Mouse (Mus musculus): ENCODE results near the gene Emc1. TPM values are rescaled to one million over a fixed set of nuclear protein-coding genes. Genes with fewer than 3 reads are reported as not detected.
A peak's percentile ranks its signal among the peaks of the same experiment; 100 is the strongest.
"Not testable (repeated sequence)": the region's sequence is repeated elsewhere in the genome, so short reads cannot be mapped to it uniquely, and the experiment has no call there.

The Emc1 gene
- polyA plus RNA-seq, 1 experiment from 2014 or later: 25.8 TPM

DNA sequence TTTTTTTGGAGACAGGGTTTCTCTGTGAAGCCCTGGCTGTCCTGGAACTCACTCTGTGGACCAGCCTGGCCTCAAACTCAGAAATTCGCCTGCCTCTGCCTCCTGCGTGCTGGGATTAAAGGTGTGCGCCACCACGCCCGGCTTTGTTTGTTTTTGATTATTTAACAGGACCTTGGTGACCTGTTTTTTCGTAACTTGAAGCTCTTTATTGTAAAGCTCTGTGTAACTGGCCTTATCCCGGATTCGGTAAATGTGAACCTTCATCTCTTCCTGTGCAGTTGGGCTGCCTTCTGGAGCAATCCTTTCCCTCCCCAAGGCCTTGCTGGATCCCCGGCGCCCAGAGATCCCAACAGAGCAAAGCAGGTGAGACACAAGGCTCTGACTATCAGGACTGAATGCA, 21.1 kb downstream of the Emc1 start:
- no peak overlapping the region for H3K9ac ChIP-seq (ENCODE audit: low read depth, low read length)
- ATAC-seq (ENCODE audit: low FRiP score, low TSS enrichment): no peak
- 89% methylated on average over 10 of the region's 10 CpGs for WGBS
- no peak overlapping the region for H3K4me3 ChIP-seq (ENCODE audit: low read length)
- no peaks in the 10 kb centered on the region for H3K27me3 ChIP-seq (ENCODE audit: control insufficient read depth, insufficient read depth, low read length)
- no peak overlapping the region for H3K4me2 ChIP-seq (replicated peaks; ENCODE audit: low read depth, low read length)
- no peaks in the 10 kb centered on the region for H3K9me3 ChIP-seq (ENCODE audit: control insufficient read depth, low read length)
- H3K4me1 ChIP-seq (ENCODE audit: control insufficient read depth, insufficient read depth, low read length): no peaks in the 10 kb centered on the region
- H3K27ac ChIP-seq (ENCODE audit: low read depth, low read length): no peak overlapping the region
- peaks cover 83% of the 10 kb centered on the region for H3K36me3 ChIP-seq (ENCODE audit: control insufficient read depth, insufficient read depth, low read length)

DNA sequence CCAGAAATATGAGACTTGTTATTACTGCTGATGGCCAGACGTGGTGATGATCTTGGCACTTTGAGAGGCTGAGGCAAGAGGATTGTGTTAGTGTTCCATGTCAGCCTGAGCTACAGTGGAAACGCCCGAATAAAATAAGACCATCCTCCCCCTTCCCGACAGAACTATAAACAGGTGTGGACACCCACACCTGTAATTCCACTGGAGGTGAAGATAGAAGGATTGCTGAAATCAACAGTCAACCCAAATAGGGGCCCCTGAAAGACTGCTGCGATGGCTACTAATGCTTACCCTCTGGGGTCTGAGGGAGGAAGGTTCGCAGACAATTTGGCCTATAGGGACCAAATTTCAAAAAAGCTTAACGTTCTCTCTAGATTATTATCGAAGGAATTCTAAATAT, 27.3 kb downstream of the Emc1 start:
- peak overlapping the region; percentile 93 for H3K4me3 ChIP-seq (ENCODE audit: low read length)
- H3K27ac ChIP-seq (ENCODE audit: low read depth, low read length): peak overlapping the region; percentile 70; the same call in 1 of the 2 replicates
- H3K9me3 ChIP-seq (ENCODE audit: control insufficient read depth, low read length): no peaks in the 10 kb centered on the region
- H3K9ac ChIP-seq (ENCODE audit: low read depth, low read length): peak overlapping the region; percentile 86
- peak overlapping the region; percentile 61 for H3K4me2 ChIP-seq (replicated peaks; ENCODE audit: low read depth, low read length)
- 12% methylated on average over 8 of the region's 8 CpGs for WGBS
- peaks cover 27% of the 10 kb centered on the region for H3K36me3 ChIP-seq (ENCODE audit: control insufficient read depth, insufficient read depth, low read length)
- peaks cover 14% of the 10 kb centered on the region for H3K4me1 ChIP-seq (ENCODE audit: control insufficient read depth, insufficient read depth, low read length)
- no peaks in the 10 kb centered on the region for H3K27me3 ChIP-seq (ENCODE audit: control insufficient read depth, insufficient read depth, low read length)
- no peak for ATAC-seq (ENCODE audit: low FRiP score, low TSS enrichment)

GRCm38 (mm10) chr4:139380207-139380748, 27.9 kb downstream of the Emc1 start:
- Histone ChIP-seq H3K4me2 (replicated peaks; ENCODE audit: low read depth, low read length) (peak overlapping the region; percentile 61), H3K4me1 (ENCODE audit: control insufficient read depth, insufficient read depth, low read length) (peaks cover 14% of the 10 kb centered on the region), H3K27me3 (ENCODE audit: control insufficient read depth, insufficient read depth, low read length) (no peaks in the 10 kb centered on the region), H3K4me3 (ENCODE audit: low read length) (peak overlapping the region; percentile 93), H3K9me3 (ENCODE audit: control insufficient read depth, low read length) (no peaks in the 10 kb centered on the region), H3K9ac (ENCODE audit: low read depth, low read length) (peak overlapping the region; percentile 86), H3K36me3 (ENCODE audit: control insufficient read depth, insufficient read depth, low read length) (peaks cover 21% of the 10 kb centered on the region), H3K27ac (ENCODE audit: low read depth, low read length) (peak overlapping the region; percentile 70; the same call in 1 of the 2 replicates)
- peak; percentile 99 for ATAC-seq (ENCODE audit: low FRiP score, low TSS enrichment)
- WGBS: under 1% methylated on average over 51 of the region's 54 CpGs

GRCm38 (mm10) chr4:139380775-139381451, 28.5 kb downstream of the Emc1 start:
- WGBS: 3% methylated on average over 35 of the region's 44 CpGs
- ATAC-seq (ENCODE audit: low FRiP score, low TSS enrichment): no peak; the same call in 1 of the 2 replicates
- H3K9ac ChIP-seq (ENCODE audit: low read depth, low read length): peak overlapping the region; percentile 86

DNA sequence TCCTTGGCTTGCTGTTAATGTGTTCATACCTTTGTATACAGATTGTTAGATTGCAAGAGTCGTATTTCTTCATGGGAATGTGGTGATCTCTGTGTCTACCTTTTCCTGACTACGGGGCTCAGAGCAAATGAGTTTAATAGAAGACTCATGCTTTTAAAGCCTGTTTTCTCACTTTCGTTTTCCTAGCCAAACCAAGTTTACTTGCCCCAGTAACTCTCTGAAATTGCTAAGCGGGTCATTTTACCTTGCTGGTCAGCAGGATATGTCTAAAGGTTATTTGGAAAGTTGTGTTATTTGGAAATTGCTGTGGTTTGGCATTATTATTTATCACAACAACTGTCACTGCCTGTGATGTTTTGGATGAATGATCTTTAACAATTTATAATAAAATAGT, 29.1 kb downstream of the Emc1 start:
- Histone ChIP-seq H3K9me3 (ENCODE audit: control insufficient read depth, low read length) (no peaks in the 10 kb centered on the region), H3K36me3 (ENCODE audit: control insufficient read depth, insufficient read depth, low read length) (peaks cover 11% of the 10 kb centered on the region; the same call in 1 of the 2 replicates), H3K4me3 (ENCODE audit: low read length) (peak overlapping the region; percentile 93), H3K27ac (ENCODE audit: low read depth, low read length) (no peak overlapping the region), H3K9ac (ENCODE audit: low read depth, low read length) (peak overlapping the region; percentile 86; the same call in 1 of the 2 replicates), H3K27me3 (ENCODE audit: control insufficient read depth, insufficient read depth, low read length) (no peaks in the 10 kb centered on the region), H3K4me1 (ENCODE audit: control insufficient read depth, insufficient read depth, low read length) (peaks cover 14% of the 10 kb centered on the region), H3K4me2 (replicated peaks; ENCODE audit: low read depth, low read length) (peak overlapping the region; percentile 48)
- no peak for ATAC-seq (ENCODE audit: low FRiP score, low TSS enrichment)
- WGBS: 51% methylated on average over 4 of the region's 4 CpGs

More at GRCm38 (mm10) chr4:139380775-139381451, 28.5 kb downstream of the Emc1 start:
- no peaks in the 10 kb centered on the region for H3K9me3 ChIP-seq (ENCODE audit: control insufficient read depth, low read length)
- peaks cover 15% of the 10 kb centered on the region for H3K36me3 ChIP-seq (ENCODE audit: control insufficient read depth, insufficient read depth, low read length)
- H3K4me3 ChIP-seq (ENCODE audit: low read length): peak overlapping the region; percentile 93
- peak overlapping the region; percentile 47; the same call in 1 of the 2 replicates for H3K27ac ChIP-seq (ENCODE audit: low read depth, low read length)
- no peaks in the 10 kb centered on the region for H3K27me3 ChIP-seq (ENCODE audit: control insufficient read depth, insufficient read depth, low read length)
- H3K4me2 ChIP-seq (replicated peaks; ENCODE audit: low read depth, low read length): peak overlapping the region; percentile 48
- H3K4me1 ChIP-seq (ENCODE audit: control insufficient read depth, insufficient read depth, low read length): peaks cover 14% of the 10 kb centered on the region

DNA sequence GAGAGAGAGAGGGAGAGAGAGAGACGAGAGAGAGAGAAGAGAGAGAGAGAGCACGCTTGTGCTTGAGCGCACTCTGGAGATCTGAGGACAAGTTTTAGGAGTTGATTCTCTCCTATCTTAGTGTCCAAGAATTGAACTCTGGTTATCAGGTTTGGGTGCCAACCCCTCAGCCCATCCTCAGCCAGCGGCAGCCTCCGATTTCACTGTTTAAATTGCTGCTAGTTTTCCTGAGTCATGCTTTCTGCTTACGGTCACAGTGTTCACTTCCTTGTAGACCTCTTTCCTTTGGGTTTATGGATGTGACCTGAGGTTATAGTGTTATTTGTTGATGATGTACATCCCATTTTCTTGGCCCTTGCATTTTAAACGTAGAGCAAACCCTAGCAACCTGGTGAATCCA, 29.8 kb downstream of the Emc1 start:
- WGBS: 81% methylated on average over 7 of the region's 7 CpGs
- Histone ChIP-seq H3K27ac (ENCODE audit: low read depth, low read length) (no peak overlapping the region), H3K27me3 (ENCODE audit: control insufficient read depth, insufficient read depth, low read length) (no peaks in the 10 kb centered on the region), H3K9me3 (ENCODE audit: control insufficient read depth, low read length) (no peaks in the 10 kb centered on the region), H3K36me3 (ENCODE audit: control insufficient read depth, insufficient read depth, low read length) (peaks cover 4% of the 10 kb centered on the region; the same call in 1 of the 2 replicates), H3K4me1 (ENCODE audit: control insufficient read depth, insufficient read depth, low read length) (peaks cover 14% of the 10 kb centered on the region), H3K9ac (ENCODE audit: low read depth, low read length) (no peak overlapping the region), H3K4me2 (replicated peaks; ENCODE audit: low read depth, low read length) (no peak overlapping the region), H3K4me3 (ENCODE audit: low read length) (no peak overlapping the region; the same call in 1 of the 2 replicates)
- no peak for ATAC-seq (ENCODE audit: low FRiP score, low TSS enrichment)

- not testable (repeated sequence) for H3K27me3 ChIP-seq (ENCODE audit: control insufficient read depth, insufficient read depth, low read length); H3K9me3 ChIP-seq (ENCODE audit: control insufficient read depth, low read length); H3K4me1 ChIP-seq (ENCODE audit: control insufficient read depth, insufficient read depth, low read length); H3K9ac ChIP-seq (ENCODE audit: low read depth, low read length); H3K4me2 ChIP-seq (replicated peaks; ENCODE audit: low read depth, low read length); H3K4me3 ChIP-seq (ENCODE audit: low read length); H3K27ac ChIP-seq (ENCODE audit: low read depth, low read length); ATAC-seq (ENCODE audit: low FRiP score, low TSS enrichment)
- peaks cover 15% of the 10 kb centered on the region for H3K36me3 ChIP-seq (ENCODE audit: control insufficient read depth, insufficient read depth, low read length)
- 93% methylated on average over 5 of the region's 5 CpGs for WGBS
Observed at GRCm38 (mm10) chr4:139385841-139386240, 33.5 kb downstream of the Emc1 start.

- no peak overlapping the region for H3K9ac ChIP-seq (ENCODE audit: low read depth, low read length)
- 57% methylated on average over 6 of the region's 6 CpGs for WGBS
- no peak overlapping the region for H3K4me3 ChIP-seq (ENCODE audit: low read length)
- peaks cover 25% of the 10 kb centered on the region for H3K36me3 ChIP-seq (ENCODE audit: control insufficient read depth, insufficient read depth, low read length)
- no peaks in the 10 kb centered on the region for H3K27me3 ChIP-seq (ENCODE audit: control insufficient read depth, insufficient read depth, low read length)
- H3K27ac ChIP-seq (ENCODE audit: low read depth, low read length): no peak overlapping the region
- ATAC-seq (ENCODE audit: low FRiP score, low TSS enrichment): no peak
- no peaks in the 10 kb centered on the region for H3K9me3 ChIP-seq (ENCODE audit: control insufficient read depth, low read length)
- no peak overlapping the region for H3K4me2 ChIP-seq (replicated peaks; ENCODE audit: low read depth, low read length)
- H3K4me1 ChIP-seq (ENCODE audit: control insufficient read depth, insufficient read depth, low read length): peaks cover 5% of the 10 kb centered on the region; the same call in 1 of the 2 replicates
Observed at GRCm38 (mm10) chr4:139386869-139387319, 34.5 kb downstream of the Emc1 start.

DNA sequence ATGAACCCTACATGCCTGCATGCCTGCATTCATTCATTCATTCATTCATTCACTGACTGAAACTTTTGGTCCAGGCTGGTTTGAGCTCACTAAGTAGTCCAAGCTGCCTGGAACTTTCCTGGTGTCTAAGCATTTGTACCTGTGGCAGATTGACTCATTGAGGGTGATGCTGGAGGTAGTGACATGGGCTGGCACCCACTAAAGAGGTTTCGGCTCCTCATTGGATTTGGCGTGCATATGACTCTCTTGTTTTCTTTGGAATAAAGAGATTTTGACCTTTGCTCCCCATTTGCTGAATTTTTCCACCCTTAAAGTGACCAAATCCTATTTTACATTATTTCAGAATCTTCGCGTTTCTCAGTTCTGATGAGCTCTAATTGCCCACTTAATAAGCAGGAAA, 37.2 kb downstream of the Emc1 start:
- no peak for ATAC-seq (ENCODE audit: low FRiP score, low TSS enrichment)
- WGBS: 84% methylated on average over 4 of the region's 4 CpGs
- Histone ChIP-seq H3K27me3 (ENCODE audit: control insufficient read depth, insufficient read depth, low read length) (no peaks in the 10 kb centered on the region), H3K9me3 (ENCODE audit: control insufficient read depth, low read length) (no peaks in the 10 kb centered on the region), H3K4me1 (ENCODE audit: control insufficient read depth, insufficient read depth, low read length) (no peaks in the 10 kb centered on the region), H3K9ac (ENCODE audit: low read depth, low read length) (no peak overlapping the region), H3K4me3 (ENCODE audit: low read length) (no peak overlapping the region), H3K4me2 (replicated peaks; ENCODE audit: low read depth, low read length) (no peak overlapping the region), H3K27ac (ENCODE audit: low read depth, low read length) (no peak overlapping the region), H3K36me3 (ENCODE audit: control insufficient read depth, insufficient read depth, low read length) (peaks cover 48% of the 10 kb centered on the region)
